Mouse (Mus musculus) stomach, embryonic 14.5 days (tissue): Measurements from ENCODE around the gene Cracr2a. TPM values are rescaled to one million over a fixed set of nuclear protein-coding genes. Genes with fewer than 3 reads are reported as not detected.

ENCODE experiments used
- polyA plus RNA-seq: library from polyadenylated mRNA; unstranded; fragments of >200 nt; fragmentation: Nextera tagmentation; extraction: Ambion mirVana; gene quantifications from 2 replicates; pipeline ENCODE4 v1.2.1, GENCODE M21; 2014

Cracr2a gene
- polyA plus RNA-seq, 1 experiment from 2014 or later: 2.1 TPM

Other genes starting within 250 kb of the Cracr2a start
- 29.9 and 31.0 TPM in 2 replicates for gene Parp11, start 114.5 kb upstream of the Cracr2a start, polyA plus RNA-seq
- 0.13 TPM in 1 of 2 replicates, not detected in the other for gene Prmt8, start 208.1 kb downstream of the Cracr2a start, polyA plus RNA-seq